Mouse (Mus musculus): Measurements from ENCODE around the gene Ceacam13. TPM values are rescaled to one million over a fixed set of nuclear protein-coding genes. Genes with fewer than 3 reads are reported as not detected.
"Not testable (repeated sequence)": the region's sequence is repeated elsewhere in the genome, so short reads cannot be mapped to it uniquely, and the experiment has no call there.

Gene Ceacam13
- polyA plus RNA-seq (2015; fragmentation: Nextera tagmentation; extraction: Ambion mirVana), result not detected in 2 replicates

DNA sequence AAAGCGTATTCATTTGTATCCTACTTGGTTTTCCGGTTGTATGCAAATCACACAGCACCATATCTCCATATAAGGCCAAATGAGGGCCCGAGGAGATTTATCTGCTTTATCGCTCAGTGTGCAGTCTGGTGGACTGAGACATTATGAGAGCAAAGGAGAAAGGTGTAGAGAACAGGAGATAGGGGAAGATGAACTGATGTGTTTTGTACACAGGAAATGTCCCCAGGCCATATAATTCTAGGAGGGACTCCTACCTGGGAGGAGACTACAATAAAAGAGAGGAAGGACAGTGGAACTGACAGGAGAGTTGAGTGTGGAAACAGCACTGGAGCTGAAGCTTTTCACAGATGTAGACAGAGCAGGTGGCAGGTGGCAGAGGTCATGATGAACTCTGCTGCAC lies at the start of gene Ceacam13:
Gene Ceacam13, plus strand, starts transcription at position 301 of the 400 bp plus-strand sequence.
- Histone ChIP-seq H3K9me3 (replicated peaks; ENCODE audit: control insufficient read depth, low read length) (peaks cover 10% of the 10 kb centered on the region), H3K27ac (ENCODE audit: low read length) (no peak within 1 kb of the TSS)

DNA sequence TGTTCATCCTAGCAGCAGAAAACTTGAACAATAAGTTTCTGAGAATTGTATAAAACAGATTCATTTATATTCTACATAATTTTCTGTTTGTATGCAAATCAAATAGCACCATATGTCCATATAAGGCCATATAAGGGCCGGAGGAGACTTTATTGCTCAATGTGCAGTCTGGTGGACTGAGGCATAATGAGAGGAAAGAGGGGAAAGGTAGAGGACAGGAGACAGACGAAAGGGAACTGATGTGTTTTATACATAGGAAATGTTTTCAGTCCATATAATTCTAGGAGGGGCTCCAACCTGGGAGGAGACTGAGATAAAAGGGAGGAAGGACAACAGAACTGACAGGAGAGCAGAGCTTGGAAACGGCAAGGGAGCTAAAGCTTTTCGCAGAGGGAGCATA lies 37.9 kb upstream of the Ceacam13 start, which contains the start of gene Ceacam11:
Gene Ceacam11, plus strand, starts transcription at position 301 of the 400 bp plus-strand sequence.
- Histone ChIP-seq H3K9me3 (replicated peaks; ENCODE audit: control insufficient read depth, low read length) (0 out of 2 replicates have a peak, but pooled peaks cover 7% of the 10 kb centered on the region), H3K4me2 (ENCODE audit: low read depth, low read length) (no peak within 1 kb of the TSS), H3K36me3 (ENCODE audit: control insufficient read depth, insufficient read depth, low read length) (no peaks in the 10 kb centered on the region), H3K27ac (ENCODE audit: low read length) (no peak within 1 kb of the TSS), H3K4me1 (ENCODE audit: control insufficient read depth, insufficient read depth, low read length) (no peaks in the 10 kb centered on the region), H3K9ac (ENCODE audit: low read length) (no peak within 1 kb of the TSS), H3K4me3 (replicated peaks; ENCODE audit: low read length) (no peak within 1 kb of the TSS), H3K27me3 (ENCODE audit: control insufficient read depth, insufficient read depth, low read length) (no peaks in the 10 kb centered on the region)
- 77% methylated on average over 4 of the region's 4 CpGs for WGBS
- no peak for ATAC-seq (ENCODE audit: insufficient read depth, low FRiP score)

More for the DNA sequence above, at the start of gene Ceacam13:
- WGBS, result 71% methylated on average over 4 of the region's 4 CpGs
- H3K4me3 ChIP-seq (replicated peaks; ENCODE audit: low read length), result no peak within 1 kb of the TSS
- no peak within 1 kb of the TSS for H3K4me2 ChIP-seq (ENCODE audit: low read depth, low read length)
- no peak within 1 kb of the TSS for H3K9ac ChIP-seq (ENCODE audit: low read length)
- ATAC-seq (ENCODE audit: insufficient read depth, low FRiP score), result no peak
- H3K36me3 ChIP-seq (ENCODE audit: control insufficient read depth, insufficient read depth, low read length), result no peaks in the 10 kb centered on the region
- H3K4me1 ChIP-seq (ENCODE audit: control insufficient read depth, insufficient read depth, low read length), result no peaks in the 10 kb centered on the region
- no peaks in the 10 kb centered on the region for H3K27me3 ChIP-seq (ENCODE audit: control insufficient read depth, insufficient read depth, low read length)

- WGBS, result 82% methylated on average over 1 of the region's 1 CpGs
- H3K4me3 ChIP-seq (replicated peaks; ENCODE audit: low read length); H3K9ac ChIP-seq (ENCODE audit: low read length); H3K4me2 ChIP-seq (ENCODE audit: low read depth, low read length); H3K9me3 ChIP-seq (replicated peaks; ENCODE audit: control insufficient read depth, low read length); ATAC-seq (ENCODE audit: insufficient read depth, low FRiP score); H3K4me1 ChIP-seq (ENCODE audit: control insufficient read depth, insufficient read depth, low read length); H3K27ac ChIP-seq (ENCODE audit: low read length); H3K36me3 ChIP-seq (ENCODE audit: control insufficient read depth, insufficient read depth, low read length); H3K27me3 ChIP-seq (ENCODE audit: control insufficient read depth, insufficient read depth, low read length): not testable (repeated sequence)
These were observed 8.6 kb upstream of the Ceacam13 start for GRCm38 (mm10) chr7:18001131-18001530.

- Histone ChIP-seq H3K9me3 (replicated peaks; ENCODE audit: control insufficient read depth, low read length) (peaks cover 4% of the 10 kb centered on the region; the same call in 1 of the 2 replicates), H3K9ac (ENCODE audit: low read length) (no peak within 1 kb of the TSS), H3K4me2 (ENCODE audit: low read depth, low read length) (no peak within 1 kb of the TSS), H3K4me3 (replicated peaks; ENCODE audit: low read length) (no peak within 1 kb of the TSS), H3K36me3 (ENCODE audit: control insufficient read depth, insufficient read depth, low read length) (no peaks in the 10 kb centered on the region), H3K27ac (ENCODE audit: low read length) (no peak within 1 kb of the TSS), H3K4me1 (ENCODE audit: control insufficient read depth, insufficient read depth, low read length) (no peaks in the 10 kb centered on the region), H3K27me3 (ENCODE audit: control insufficient read depth, insufficient read depth, low read length) (no peaks in the 10 kb centered on the region)
- 57% methylated on average over 1 of the region's 1 CpGs for WGBS
- ATAC-seq (ENCODE audit: insufficient read depth, low FRiP score), result no peak
These were observed 55.9 kb downstream of the Ceacam13 start, which contains the start of gene Ceacam12 for GRCm38 (mm10) chr7:18065629-18066028. Gene Ceacam12 (plus strand): TSS chr7:18065929.

Small RNA genes lying within 50 kb of the gene (microRNA-seq; reads per million reads assigned to microRNA genes)
- gene Gm22414, result not detected

Other genes starting within 250 kb of the Ceacam13 start
- gene Ceacam14, start 197.3 kb upstream of the Ceacam13 start, polyA plus RNA-seq (2015; fragmentation: Nextera tagmentation; extraction: Ambion mirVana), result not detected in 2 replicates
- gene Gm5155, start 138.1 kb upstream of the Ceacam13 start, polyA plus RNA-seq (2015; fragmentation: Nextera tagmentation; extraction: Ambion mirVana), result not detected in 2 replicates
- not detected in 2 replicates for gene Ceacam11, start 37.8 kb upstream of the Ceacam13 start, polyA plus RNA-seq (2015; fragmentation: Nextera tagmentation; extraction: Ambion mirVana)
- gene Ceacam12, start 56.0 kb downstream of the Ceacam13 start, polyA plus RNA-seq (2015; fragmentation: Nextera tagmentation; extraction: Ambion mirVana), result not detected in 2 replicates
- gene Igfl3, start 166.6 kb downstream of the Ceacam13 start, polyA plus RNA-seq (2015; fragmentation: Nextera tagmentation; extraction: Ambion mirVana), result not detected in 2 replicates
- gene Mill1, start 235.5 kb downstream of the Ceacam13 start, polyA plus RNA-seq (2015; fragmentation: Nextera tagmentation; extraction: Ambion mirVana), result not detected in 2 replicates